Mouse (Mus musculus): ENCODE measurements around the gene Elovl2.
"Not testable (repeated sequence)": the region's sequence is repeated elsewhere in the genome, so short reads cannot be mapped to it uniquely, and the experiment has no call there.

Gene Elovl2

DNA sequence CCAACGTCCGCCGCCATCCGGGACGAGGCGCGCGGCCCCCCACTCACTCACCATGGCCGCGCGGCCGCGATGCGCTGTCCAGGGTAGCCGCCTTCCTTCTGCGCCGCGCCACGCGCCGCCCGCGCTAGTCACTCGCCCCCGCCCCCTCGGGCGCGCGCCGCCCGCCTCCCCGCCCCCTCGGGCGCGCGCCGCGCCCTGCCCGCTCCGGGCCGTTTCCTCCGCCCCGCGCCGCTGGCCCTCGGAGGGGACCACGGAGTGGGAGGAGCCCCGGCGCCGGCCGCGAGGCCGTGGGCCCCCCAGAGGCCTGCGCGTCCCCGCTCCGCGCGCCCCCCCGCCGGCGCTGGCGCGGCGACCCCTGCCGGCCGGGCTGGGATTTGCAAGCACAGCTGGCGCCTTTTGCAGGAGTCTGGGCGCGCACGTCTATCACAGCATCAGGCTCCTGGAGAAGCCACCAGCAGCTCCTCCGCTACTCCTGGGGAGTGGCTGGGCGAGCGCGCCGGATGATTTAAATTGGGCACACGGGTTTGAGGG, at the start of gene Elovl2:
Gene Elovl2, minus strand, starts transcription at position 102 of the 531 bp plus-strand sequence.
- peak; percentile 69 for DNase-seq

- DNase-seq, result peak; percentile 33
These were observed 47.7 kb upstream of the Elovl2 start for GRCm38 (mm10) chr13:41267827-41268408.

GRCm38 (mm10) chr13:41263304-41264006, 43.2 kb upstream of the Elovl2 start:
- DNase-seq, result no peak

DNA sequence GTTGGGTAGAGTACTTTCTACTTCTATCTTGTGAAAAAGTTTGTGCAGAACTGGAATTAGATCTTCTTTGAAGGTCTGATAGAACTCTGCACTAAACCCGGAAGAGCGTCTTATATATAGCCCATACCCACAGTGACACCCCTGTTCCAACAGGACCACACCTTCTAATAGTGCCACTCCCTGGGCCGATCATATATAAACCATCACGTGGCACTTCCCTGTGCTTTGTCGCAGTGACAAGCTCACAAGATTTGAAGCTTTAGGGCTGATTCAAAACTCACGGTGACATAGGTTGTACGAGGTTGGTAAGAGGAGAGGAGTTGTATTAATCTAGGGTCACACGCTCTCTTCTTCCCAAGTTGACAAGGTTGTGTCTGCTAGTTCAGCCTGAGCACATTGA, 41.4 kb upstream of the Elovl2 start:
- DNase-seq, result not testable (repeated sequence)

DNA sequence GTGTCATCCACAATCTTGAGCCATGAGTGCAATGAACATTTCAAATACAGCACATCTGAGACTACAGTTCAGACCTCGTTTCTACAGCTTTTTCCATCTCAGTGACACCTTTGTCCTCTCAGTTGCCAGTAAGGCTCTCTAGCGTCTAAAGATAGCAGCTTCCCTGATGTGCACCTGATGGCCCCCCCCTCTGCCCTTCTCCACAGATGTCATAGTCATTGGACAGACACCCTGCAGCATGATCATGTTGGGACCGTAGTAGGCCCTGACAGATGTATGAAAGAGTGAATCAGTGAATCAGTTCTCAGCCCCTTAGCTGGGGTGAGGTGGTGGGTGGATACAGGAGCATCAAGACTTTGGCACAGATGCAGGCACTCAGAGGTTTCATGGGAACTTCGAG, 37.6 kb upstream of the Elovl2 start:
- no peak for DNase-seq

GRCm38 (mm10) chr13:41256962-41257361, 36.8 kb upstream of the Elovl2 start:
- DNase-seq, result no peak

DNA sequence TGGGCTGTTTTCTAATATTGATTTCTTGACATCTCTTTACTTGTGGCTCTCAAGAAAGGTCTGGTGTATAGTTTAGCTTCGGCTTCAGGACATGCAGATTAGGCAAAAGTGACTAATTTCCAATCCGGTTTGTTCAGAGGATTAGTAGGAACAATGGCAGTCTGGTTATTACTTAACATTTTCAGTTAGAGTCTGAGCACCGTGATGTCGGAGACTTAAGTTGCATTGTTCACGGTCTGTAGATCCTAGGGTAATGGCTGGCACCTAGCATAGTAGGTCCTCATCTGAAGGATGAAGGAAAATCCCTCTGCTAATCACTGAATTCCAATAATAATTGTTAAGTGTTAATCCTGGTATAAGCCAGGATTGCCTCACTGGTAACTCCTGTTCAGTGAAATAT, 35.9 kb upstream of the Elovl2 start:
- DNase-seq, result no peak

DNA sequence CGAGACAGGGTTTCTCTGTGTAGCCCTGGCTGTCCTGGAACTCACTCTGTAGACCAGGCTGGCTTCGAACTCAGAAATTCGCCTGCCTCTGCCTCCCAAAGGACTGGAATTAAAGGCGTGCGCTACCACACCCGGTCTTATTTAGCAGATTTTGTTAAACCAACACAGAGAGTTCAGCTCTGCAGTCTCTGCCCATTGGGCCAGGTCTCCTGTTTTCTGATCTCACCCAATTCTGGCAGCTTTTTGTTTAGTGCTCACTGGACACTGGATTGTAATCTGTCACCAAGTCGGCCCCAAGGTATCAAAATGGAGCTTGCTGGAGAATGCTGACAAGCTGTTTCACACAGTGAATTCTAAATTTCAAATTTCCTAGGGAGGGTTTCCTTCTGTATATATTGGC, 32.5 kb upstream of the Elovl2 start:
- DNase-seq, result no peak

DNA sequence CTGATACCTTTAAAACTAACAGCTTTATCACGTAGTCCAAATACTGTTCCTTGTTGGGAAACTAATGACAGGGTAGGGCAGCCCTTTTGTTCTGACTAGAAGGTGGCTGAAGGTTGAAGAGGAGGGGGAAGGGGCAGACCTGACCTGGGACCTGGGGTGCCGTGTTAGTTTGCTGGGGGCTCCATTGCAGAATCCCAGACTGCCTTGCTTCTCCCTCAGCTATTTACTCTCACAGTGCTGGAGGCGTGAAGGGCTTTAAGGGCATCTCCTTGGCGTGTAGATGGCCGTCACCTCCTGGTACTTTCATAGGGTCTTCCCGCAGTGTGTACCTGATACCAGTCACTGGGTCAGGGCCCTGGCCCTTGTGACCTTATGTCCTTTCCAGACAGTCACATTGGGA, 31.9 kb upstream of the Elovl2 start:
- no peak for DNase-seq

GRCm38 (mm10) chr13:41251667-41252066, 31.5 kb upstream of the Elovl2 start:
- no peak for DNase-seq

DNA sequence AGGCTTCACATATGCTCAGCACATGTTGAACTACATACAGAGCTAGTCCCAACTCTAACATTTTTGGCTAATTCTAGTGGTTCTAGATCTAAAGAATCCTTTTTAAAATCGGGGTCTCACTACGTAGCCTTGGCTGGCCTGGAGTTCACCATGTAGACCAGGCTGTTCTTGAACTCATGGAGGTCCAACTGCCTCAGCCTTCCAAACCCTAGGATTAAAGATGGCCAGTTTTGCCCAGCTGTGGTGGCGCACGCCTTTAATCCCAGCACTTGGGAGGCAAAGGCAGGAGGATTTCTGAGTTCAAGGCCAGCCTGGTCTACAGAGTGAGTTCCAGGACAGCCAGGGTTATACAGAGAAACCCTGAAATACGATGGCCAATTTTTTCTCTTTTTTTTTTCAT, 31.0 kb upstream of the Elovl2 start:
- not testable (repeated sequence) for DNase-seq

- DNase-seq, result no peak
These were observed 30.2 kb upstream of the Elovl2 start for GRCm38 (mm10) chr13:41250318-41250981.

DNA sequence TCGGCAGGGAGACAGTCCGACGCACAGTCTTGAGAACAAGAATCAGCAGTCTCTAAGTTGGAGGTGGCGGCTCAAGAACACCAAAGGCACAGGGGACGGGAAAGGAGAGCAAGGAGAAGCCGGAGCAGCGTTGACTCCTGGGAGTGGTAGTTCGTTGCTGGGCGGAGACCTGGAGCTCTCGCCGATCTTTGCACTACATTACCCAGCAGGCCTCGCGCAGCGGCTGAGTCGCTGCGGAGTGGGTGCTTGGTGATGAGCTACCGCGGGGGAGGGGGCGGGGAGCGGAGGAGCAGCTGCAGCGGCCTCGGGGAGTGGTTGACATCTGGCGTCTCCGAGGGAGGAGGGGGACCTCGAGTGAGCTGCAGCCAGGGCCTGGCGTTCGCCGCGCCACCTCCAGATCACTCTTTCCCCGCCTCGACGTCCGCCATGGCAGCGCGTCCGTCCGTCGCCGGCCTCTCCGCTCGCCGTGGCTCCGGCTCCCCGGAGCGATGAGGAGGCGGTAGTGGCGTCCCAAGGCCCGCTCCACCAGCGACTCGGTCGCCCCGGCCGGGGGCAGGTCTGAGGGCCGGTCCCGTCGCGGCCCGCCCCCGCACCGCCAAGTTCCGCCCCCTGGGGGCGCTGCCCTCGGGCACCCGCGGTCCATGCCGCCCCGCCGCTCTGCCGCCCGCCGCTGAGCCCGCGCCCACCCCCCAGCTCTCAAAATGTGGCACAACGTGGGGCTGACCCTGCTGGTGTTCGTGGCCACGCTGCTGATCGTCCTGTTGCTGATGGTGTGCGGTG, 29.5 kb upstream of the Elovl2 start, which contains the start of gene Smim13:
Gene Smim13, plus strand, starts transcription at position 307 of the 780 bp plus-strand sequence.
- peak; percentile 88 for DNase-seq

GRCm38 (mm10) chr13:41248751-41249520, 28.7 kb upstream of the Elovl2 start:
- peak; percentile 28 for DNase-seq

DNA sequence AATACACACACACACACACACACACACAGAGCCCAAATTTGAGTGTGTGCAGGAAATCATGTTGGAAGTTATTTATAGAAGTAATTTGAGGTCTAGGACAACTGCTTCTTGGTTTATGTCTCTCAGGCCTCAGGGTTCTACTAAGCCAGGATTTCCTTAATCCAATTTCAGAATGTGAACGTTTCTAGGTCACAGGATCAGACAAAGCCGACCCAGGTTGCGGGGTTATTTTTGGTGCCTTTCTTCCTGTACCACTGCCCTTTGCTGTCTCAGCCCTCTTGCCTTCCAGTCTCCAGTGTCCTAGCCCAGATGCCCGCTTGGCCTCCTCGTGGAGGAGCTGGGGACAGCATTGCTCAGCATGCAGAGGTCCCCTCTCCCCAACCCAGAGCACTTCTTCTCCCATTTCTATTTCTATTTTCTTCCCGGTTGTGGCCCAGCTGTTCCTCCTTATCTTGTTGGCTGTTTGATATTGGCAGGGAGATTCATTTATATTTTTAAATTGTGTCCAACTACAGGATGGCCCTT, 24.2 kb upstream of the Elovl2 start:
- no peak for DNase-seq

DNA sequence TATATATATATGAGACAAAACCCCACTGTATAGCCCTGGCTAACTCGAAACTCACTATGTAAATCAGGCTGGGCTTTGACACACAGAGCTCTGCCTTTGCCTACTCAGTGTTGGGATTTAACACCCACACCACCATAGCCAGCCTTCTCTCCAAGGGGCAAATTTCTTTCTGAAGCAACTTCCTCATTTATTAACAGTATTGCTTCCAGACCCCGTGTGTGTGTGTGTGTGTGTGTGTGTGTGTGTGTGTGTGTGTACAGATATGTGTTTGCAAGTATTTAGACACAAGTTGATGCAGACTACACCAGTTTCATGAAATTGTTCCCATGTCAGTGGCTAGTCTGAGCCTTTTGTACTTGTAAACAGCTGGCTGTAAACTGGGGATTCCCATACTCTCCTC, 21.4 kb upstream of the Elovl2 start:
- DNase-seq, result no peak

GRCm38 (mm10) chr13:41238805-41239130, 18.6 kb upstream of the Elovl2 start:
- no peak for DNase-seq

DNA sequence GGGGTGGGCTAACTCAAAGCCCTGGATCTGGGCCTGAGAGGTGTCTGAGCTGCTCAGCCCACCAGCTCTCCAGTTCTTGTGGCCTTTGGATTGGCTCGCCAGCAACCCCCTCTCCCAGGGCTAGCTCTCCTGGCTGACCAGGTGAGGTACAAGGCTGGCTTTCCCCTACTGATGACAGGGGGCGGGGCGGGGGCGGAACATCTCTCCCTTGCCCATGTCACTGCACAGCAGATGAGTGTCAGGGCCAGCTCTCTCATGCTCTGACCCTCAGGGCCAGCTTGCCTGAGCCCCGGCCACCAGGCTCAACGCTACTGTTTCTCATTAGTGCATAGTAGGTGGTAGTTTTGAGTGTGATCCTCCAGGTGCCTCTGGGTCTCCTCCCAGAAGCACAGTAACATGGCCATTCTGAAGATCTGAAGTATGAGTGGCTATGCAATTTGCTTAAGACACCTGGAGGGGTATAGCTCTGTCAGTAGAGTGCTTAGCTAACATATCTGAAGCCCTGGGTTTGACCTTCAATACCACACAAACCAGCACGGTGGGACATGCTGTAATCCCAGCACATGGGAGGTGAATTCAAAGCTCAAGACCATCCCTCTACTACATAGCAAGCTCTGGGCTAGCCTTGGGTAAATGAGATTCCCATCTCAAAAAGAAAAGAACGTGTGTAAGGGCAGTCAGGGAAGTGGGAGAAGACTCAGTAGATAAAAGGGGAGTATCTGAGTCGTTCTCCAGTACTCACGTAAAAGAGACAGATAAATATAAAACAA, 18.0 kb upstream of the Elovl2 start:
- no peak for DNase-seq

DNA sequence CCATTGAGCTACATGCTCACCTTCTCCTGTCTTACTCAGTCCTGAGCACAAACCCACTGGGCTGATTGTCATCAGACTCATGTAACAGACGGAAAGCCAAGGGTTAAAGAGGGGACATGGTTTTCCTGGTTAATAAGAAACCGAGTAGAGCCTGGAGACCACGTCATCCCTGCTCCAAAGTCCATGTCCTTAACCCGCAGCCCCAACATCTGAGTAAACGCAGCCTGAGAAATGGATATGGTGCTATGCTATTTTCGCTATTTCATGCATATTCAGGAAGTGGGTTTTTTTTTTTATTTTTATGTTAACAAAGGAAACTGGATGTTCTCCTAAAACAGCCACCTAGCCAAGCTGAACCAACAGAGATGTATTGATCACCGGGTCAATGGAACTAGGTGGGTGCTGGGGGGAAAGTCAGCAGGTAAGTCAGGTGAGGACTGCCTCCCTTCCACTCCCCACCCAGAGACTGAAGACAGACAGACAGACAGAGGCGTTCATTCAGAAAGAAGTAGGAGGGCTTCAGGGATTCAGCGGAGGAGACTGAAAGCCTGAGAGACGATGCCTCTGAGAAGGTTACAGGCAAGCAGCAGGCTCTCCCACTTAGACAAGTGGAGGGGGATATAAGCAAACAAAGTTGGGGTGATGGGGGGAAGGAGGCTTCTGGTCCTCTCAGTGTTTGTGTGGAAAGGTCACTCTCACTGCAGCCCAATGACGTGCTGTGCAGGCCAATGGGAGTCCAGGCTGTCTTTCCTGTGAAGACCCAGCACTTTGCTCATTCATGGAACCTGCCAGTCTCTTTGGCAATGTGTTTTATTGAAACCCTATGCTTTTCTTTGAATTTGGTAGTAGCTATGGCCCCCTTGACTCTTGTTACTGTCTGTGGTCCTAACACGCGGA, 15.9 kb upstream of the Elovl2 start:
- DNase-seq, result no peak

GRCm38 (mm10) chr13:41235181-41235580, 15.0 kb upstream of the Elovl2 start:
- no peak for DNase-seq

All from right cerebral cortex, postnatal 14 days (tissue).